18 mouse cellular contexts compared by ENCODE assay signal in the genomic region with DNA sequence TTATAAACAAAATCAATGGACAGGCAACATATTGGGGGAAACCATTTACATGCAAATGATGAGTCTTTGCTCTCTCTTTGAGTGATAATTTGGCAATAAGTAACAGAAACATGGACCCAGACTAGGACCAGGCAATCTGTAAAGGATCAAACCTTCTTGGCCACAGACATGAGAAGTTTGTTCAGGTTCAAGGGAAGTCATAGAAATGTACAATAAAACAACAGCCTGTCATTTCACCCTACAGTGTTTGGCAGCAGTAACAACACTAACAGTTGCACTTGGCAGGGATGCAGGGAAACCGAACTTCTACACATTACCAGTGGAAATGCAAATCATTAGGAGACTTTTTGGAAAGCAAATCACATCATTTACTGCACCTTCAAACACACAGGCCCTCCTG.
"Had no signal": no experiment of that assay in that cellular context is flagged by ENCODE, and none has a peak within 500 bp of the region (broad histone marks: within the 10 kb centered on the region; RNA-seq: fewer than 3 reads in every experiment).

No protein-coding gene starts in this region.

- H3K27me3 ChIP-seq: lung, embryonic 15.5 days; megakaryocyte, embryonic 14.5 days; neural tube, embryonic 12.5 days; stomach, embryonic 15.5 days had no signal

- ATAC-seq: liver, postnatal 0 days; lung, postnatal 0 days; midbrain, embryonic 16.5 days had no signal

- DNase-seq: liver, postnatal 0 days; lung, adult 2 months; lung, postnatal 14 days; lung, postnatal 36 days; midbrain, embryonic 14.5 days; right cerebral cortex, postnatal 14 days; thymus, adult 2 months; thymus, postnatal 25 days; thymus, postnatal 4 days had no signal

- H3K4me3 ChIP-seq: lung, embryonic 15.5 days; megakaryocyte, embryonic 14.5 days; neural tube, embryonic 12.5 days; stomach, embryonic 15.5 days had no signal

- H3K4me1 ChIP-seq: lung, embryonic 15.5 days; neural tube, embryonic 12.5 days; stomach, embryonic 15.5 days had no signal

- H3K27ac ChIP-seq: lung, embryonic 15.5 days; macrophage; neural tube, embryonic 12.5 days; stomach, embryonic 15.5 days; stomach, postnatal 0 days had no signal

- H3K36me3 ChIP-seq: lung, embryonic 15.5 days; neural tube, embryonic 12.5 days; stomach, embryonic 15.5 days had no signal

- H3K9me3 ChIP-seq: lung, embryonic 15.5 days; neural tube, embryonic 12.5 days; stomach, embryonic 15.5 days had no signal

- H3K4me2 ChIP-seq: lung, embryonic 15.5 days; midbrain, embryonic 11.5 days; neural tube, embryonic 12.5 days; stomach, embryonic 15.5 days had no signal

- H3K9ac ChIP-seq: liver, postnatal 0 days; lung, embryonic 15.5 days; neural tube, embryonic 12.5 days; stomach, embryonic 15.5 days had no signal
